Mouse (Mus musculus) hindbrain, embryonic 13.5 days (tissue): ENCODE results near the gene 5430419D17Rik. TPM values are rescaled to one million over a fixed set of nuclear protein-coding genes. Genes with fewer than 3 reads are reported as not detected.

Source experiments
- ATAC-seq: fragments of 200-750 bp; cut with Nextera tagmentation; 2 replicates; pipeline ENCODE4 v1.8.0; 2017; ENCODE audit warnings: moderate TSS enrichment; ENCODE audit not compliant: low FRiP score
- H3K27ac ChIP-seq: fragments of 300-500 bp; sonication (generic); 2 replicates; pipeline ENCODE4 v1.5.1; 2015; ENCODE audit warnings: inconsistent platforms, mild to moderate bottlenecking, moderate library complexity
- H3K27me3 ChIP-seq: fragments of 300-500 bp; sonication (generic); 2 replicates; pipeline ENCODE4 v1.6.1; 2015; ENCODE audit warnings: mild to moderate bottlenecking, inconsistent platforms
- H3K36me3 ChIP-seq: fragments of 300-500 bp; sonication (generic); 2 replicates; pipeline ENCODE4 v1.6.1; 2015; ENCODE audit warnings: mild to moderate bottlenecking, inconsistent platforms
- H3K4me1 ChIP-seq: fragments of 300-500 bp; sonication (generic); replicated peaks from 2 replicates; pipeline ENCODE4 v1.6.1; 2015; ENCODE audit warnings: inconsistent platforms
- H3K4me2 ChIP-seq: fragments of 300-500 bp; sonication (generic); 2 replicates; pipeline ENCODE4 v1.6.1; 2015; ENCODE audit warnings: inconsistent platforms, mild to moderate bottlenecking, moderate library complexity
- H3K4me3 ChIP-seq: fragments of 300-500 bp; sonication (generic); 2 replicates; pipeline ENCODE4 v1.5.1; 2015; ENCODE audit warnings: mild to moderate bottlenecking, inconsistent platforms
- H3K9ac ChIP-seq: fragments of 300-500 bp; sonication (generic); 2 replicates; pipeline ENCODE4 v1.6.1; 2015; ENCODE audit warnings: mild to moderate bottlenecking, inconsistent platforms
- H3K9me3 ChIP-seq: fragments of 300-500 bp; sonication (generic); 2 replicates; pipeline ENCODE4 v1.6.1; 2016; ENCODE audit warnings: inconsistent platforms
- WGBS: fragments of 180-500 bp; shearing (Covaris S2); methylation state at CpG from one replicate; pipeline ENCODE4 v1.1.7; 2015; 5-methylcytosine and 5-hydroxymethylcytosine counted together
- polyA plus RNA-seq: library from polyadenylated mRNA; unstranded; fragments of >200 nt; fragmentation: Nextera tagmentation; extraction: Ambion mirVana; gene quantifications from 2 replicates; pipeline ENCODE4 v1.2.1, GENCODE M21; 2015

Gene 5430419D17Rik
- polyA plus RNA-seq, 1 experiment from 2014 or later: not detected

- WGBS: 82% methylated on average over 2 of the region's 2 CpGs
- Histone ChIP-seq H3K36me3 (no peaks in the 10 kb centered on the region), H3K4me3 (no peak within 1 kb of the TSS), H3K9me3 (no peaks in the 10 kb centered on the region), H3K4me1 (no peaks in the 10 kb centered on the region), H3K27ac (no peak within 1 kb of the TSS), H3K9ac (no peak within 1 kb of the TSS), H3K4me2 (no peak within 1 kb of the TSS), H3K27me3 (no peaks in the 10 kb centered on the region)
- ATAC-seq: no peak
Observed at GRCm38 (mm10) chr7:131322192-131322591, 148.0 kb downstream of the 5430419D17Rik start, which contains the start of gene Cuzd1. Cuzd1 (minus strand) TSS chr7:131322292.

- no peaks in the 10 kb centered on the region for H3K9me3 ChIP-seq
- H3K27me3 ChIP-seq: no peaks in the 10 kb centered on the region
- no peaks in the 10 kb centered on the region for H3K4me1 ChIP-seq
- H3K9ac ChIP-seq: no peak overlapping the region
- H3K4me2 ChIP-seq: no peak overlapping the region
- no peak overlapping the region for H3K4me3 ChIP-seq
- no peaks in the 10 kb centered on the region for H3K36me3 ChIP-seq
- no peak overlapping the region for H3K27ac ChIP-seq
- ATAC-seq: no peak
- WGBS: 85% methylated on average over 5 of the region's 5 CpGs
Observed at GRCm38 (mm10) chr7:131327054-131327453, 152.9 kb downstream of the 5430419D17Rik start.

GRCm38 (mm10) chr7:131329416-131329815 lies 155.2 kb downstream of the 5430419D17Rik start, which contains the start of gene Fam24b:
Fam24b (minus strand) TSS chr7:131329516.
- Histone ChIP-seq H3K27me3 (no peaks in the 10 kb centered on the region), H3K9me3 (no peaks in the 10 kb centered on the region), H3K9ac (no peak within 1 kb of the TSS), H3K4me1 (no peaks in the 10 kb centered on the region), H3K27ac (no peak within 1 kb of the TSS), H3K4me2 (no peak within 1 kb of the TSS), H3K4me3 (no peak within 1 kb of the TSS), H3K36me3 (no peaks in the 10 kb centered on the region)
- ATAC-seq: no peak
- 92% methylated on average over 5 of the region's 5 CpGs for WGBS

- Histone ChIP-seq H3K9me3 (no peaks in the 10 kb centered on the region), H3K27ac (no peak overlapping the region), H3K4me3 (no peak overlapping the region), H3K4me1 (no peaks in the 10 kb centered on the region), H3K9ac (no peak overlapping the region), H3K36me3 (no peaks in the 10 kb centered on the region), H3K4me2 (no peak overlapping the region), H3K27me3 (no peaks in the 10 kb centered on the region)
- no peak for ATAC-seq
- WGBS: 81% methylated on average over 2 of the region's 2 CpGs
Observed at GRCm38 (mm10) chr7:131331688-131332087, 157.5 kb downstream of the 5430419D17Rik start.

- Histone ChIP-seq H3K4me1 (peaks cover 3% of the 10 kb centered on the region; the same call in 1 of the 2 replicates), H3K36me3 (no peaks in the 10 kb centered on the region), H3K9ac (no peak within 1 kb of the TSS), H3K4me2 (no peak within 1 kb of the TSS), H3K27me3 (no peaks in the 10 kb centered on the region), H3K27ac (no peak within 1 kb of the TSS), H3K4me3 (no peak within 1 kb of the TSS), H3K9me3 (no peaks in the 10 kb centered on the region)
- ATAC-seq: no peak
- WGBS: 63% methylated on average over 1 of the region's 1 CpGs
Observed at GRCm38 (mm10) chr7:131333564-131333963, 159.4 kb downstream of the 5430419D17Rik start, which contains the start of gene Fam24a. Fam24a (plus strand) TSS chr7:131333864.

GRCm38 (mm10) chr7:131337502-131338068 lies 163.4 kb downstream of the 5430419D17Rik start:
- peaks cover 3% of the 10 kb centered on the region; the same call in 1 of the 2 replicates for H3K4me1 ChIP-seq
- H3K4me2 ChIP-seq: no peak overlapping the region
- H3K4me3 ChIP-seq: no peak overlapping the region
- 0 out of 2 replicates have a peak, but pooled peaks have one; percentile 32 for ATAC-seq
- no peak overlapping the region for H3K9ac ChIP-seq
- no peaks in the 10 kb centered on the region for H3K27me3 ChIP-seq
- H3K27ac ChIP-seq: peak overlapping the region; percentile 30; the same call in 1 of the 2 replicates
- 39% methylated on average over 8 of the region's 8 CpGs for WGBS
- no peaks in the 10 kb centered on the region for H3K9me3 ChIP-seq
- H3K36me3 ChIP-seq: peaks cover 24% of the 10 kb centered on the region

- peaks cover 59% of the 10 kb centered on the region for H3K36me3 ChIP-seq
Observed at GRCm38 (mm10) chr7:131345856-131346541, 171.8 kb downstream of the 5430419D17Rik start.

More at GRCm38 (mm10) chr7:131345856-131346541, 171.8 kb downstream of the 5430419D17Rik start:
- no peak for ATAC-seq
- no peak overlapping the region for H3K4me2 ChIP-seq
- no peak overlapping the region for H3K27ac ChIP-seq
- no peak overlapping the region for H3K9ac ChIP-seq
- H3K4me1 ChIP-seq: 0 out of 2 replicates have a peak, but pooled peaks cover 5% of the 10 kb centered on the region
- no peak overlapping the region for H3K4me3 ChIP-seq
- 67% methylated on average over 7 of the region's 7 CpGs for WGBS
- no peaks in the 10 kb centered on the region for H3K27me3 ChIP-seq
- H3K9me3 ChIP-seq: no peaks in the 10 kb centered on the region

Other genes starting within 250 kb of the 5430419D17Rik start
- 11.2 and 15.4 TPM in 2 replicates for gene Htra1, start 238.3 kb upstream of the 5430419D17Rik start, polyA plus RNA-seq
- not detected in 2 replicates for gene Dmbt1, start 142.3 kb upstream of the 5430419D17Rik start, polyA plus RNA-seq
- gene 4933402N03Rik, start 28.1 kb upstream of the 5430419D17Rik start, polyA plus RNA-seq: not detected in 2 replicates
- not detected in 2 replicates for gene Cuzd1, start 147.9 kb downstream of the 5430419D17Rik start, polyA plus RNA-seq
- not detected in 2 replicates for gene Fam24b, start 155.1 kb downstream of the 5430419D17Rik start, polyA plus RNA-seq
- not detected in 2 replicates for gene Fam24a, start 159.5 kb downstream of the 5430419D17Rik start, polyA plus RNA-seq
- 22.9 and 30.0 TPM in 2 replicates for gene 2310057M21Rik, start 188.4 kb downstream of the 5430419D17Rik start, polyA plus RNA-seq
- 42.7 and 46.4 TPM in 2 replicates for gene Pstk, start 196.7 kb downstream of the 5430419D17Rik start, polyA plus RNA-seq
- 13.1 and 14.9 TPM in 2 replicates for gene Ikzf5, start 236.1 kb downstream of the 5430419D17Rik start, polyA plus RNA-seq
- 98.6 and 99.7 TPM in 2 replicates for gene Acadsb, start 236.2 kb downstream of the 5430419D17Rik start, polyA plus RNA-seq